Mouse (Mus musculus) heart, postnatal 10 days (tissue): ENCODE data around the gene Ptprc. TPM values are rescaled to one million over a fixed set of nuclear protein-coding genes. Genes with fewer than 3 reads are reported as not detected.
A peak's percentile ranks its signal among the peaks of the same experiment; 100 is the strongest.

Experiments
- DNase-seq, 2 experiments: peaks; one replicate each; pipeline ENCODE4 v3.0.0; 2021
- intact Hi-C: fragments of 180-260 bp; cut with DNase I; formaldehyde crosslinking; loops from one replicate; pipeline ENCODE4 v1.15.1; 2025
- total RNA-seq, 2 experiments: library from RNA; stranded (reverse); gene quantifications; 2 replicates each; pipeline ENCODE4 v1.2.3; 2021

Gene Ptprc
- total RNA-seq, 2 experiments from 2014 or later, result 4.5 to 5.5 TPM

GRCm38 (mm10) chr1:138080308-138080707 is 95.2 kb downstream of the Ptprc start:
- intact Hi-C loops, result no loop called here
- no peak for DNase-seq

GRCm38 (mm10) chr1:138044196-138044945 is 131.1 kb downstream of the Ptprc start:
- peak; percentile 86 to 92 for DNase-seq
- intact Hi-C loops, result loop anchor here (1.0 to 10.0 kb wide), 6 partner anchors 97 to 714 kb away; no protein-coding TSS in a partner anchor

- intact Hi-C loops, result loop anchor here (5.0 to 10.0 kb wide), 5 partner anchors 93 to 446 kb away; no protein-coding TSS in a partner anchor
Observed at GRCm38 (mm10) chr1:138040556-138040955, 135.0 kb downstream of the Ptprc start.

GRCm38 (mm10) chr1:138039201-138039600 is 136.3 kb downstream of the Ptprc start:
- DNase-seq, result no peak
- intact Hi-C loops, result no loop called here

More at GRCm38 (mm10) chr1:138040556-138040955, 135.0 kb downstream of the Ptprc start:
- peak; percentile 26 to 36 for DNase-seq

GRCm38 (mm10) chr1:138037484-138037883 is 138.0 kb downstream of the Ptprc start:
- intact Hi-C loops, result no loop called here
- DNase-seq, result no peak

GRCm38 (mm10) chr1:138029649-138030048 is 145.9 kb downstream of the Ptprc start:
- intact Hi-C loops, result no loop called here
- no peak for DNase-seq

GRCm38 (mm10) chr1:138025298-138025697 is 150.2 kb downstream of the Ptprc start:
- intact Hi-C loops, result no loop called here
- no peak for DNase-seq

- intact Hi-C loops, result loop anchor here (5.0 kb wide), 1 partner anchor 66 kb away; no protein-coding TSS in a partner anchor
- no peak for DNase-seq
Observed at GRCm38 (mm10) chr1:138023601-138024000, 151.9 kb downstream of the Ptprc start.

- no peak for DNase-seq
Observed at GRCm38 (mm10) chr1:138022918-138023295, 152.6 kb downstream of the Ptprc start.

GRCm38 (mm10) chr1:138021962-138022917 is 153.3 kb downstream of the Ptprc start:
- intact Hi-C loops, result loop anchor here (5.0 kb wide), 1 partner anchor 65 kb away; no protein-coding TSS in a partner anchor
- no peak for DNase-seq

More at GRCm38 (mm10) chr1:138022918-138023295, 152.6 kb downstream of the Ptprc start:
- intact Hi-C loops, result loop anchor here (5.0 kb wide), 1 partner anchor 66 kb away; no protein-coding TSS in a partner anchor

Other genes starting within 250 kb of the Ptprc start
- not detected for gene Atp6v1g3, start 98.0 kb upstream of the Ptprc start, total RNA-seq